Mouse (Mus musculus): ENCODE measurements around the gene Mrnip. TPM values are rescaled to one million over a fixed set of nuclear protein-coding genes. Genes with fewer than 3 reads are reported as not detected.
A peak's percentile ranks its signal among the peaks of the same experiment; 100 is the strongest.

Mrnip gene
- polyA plus RNA-seq, 1 experiment from 2014 or later, result 20.8 TPM

- ATAC-seq (replicated peaks; ENCODE audit: low FRiP score, low read depth) (no peak), DNase-seq (ENCODE audit: low spot score) (no peak)
- Histone ChIP-seq H3K4me3 (replicated peaks; ENCODE audit: low read depth, low read length) (no peak overlapping the region), H3K9ac (ENCODE audit: low read depth, low read length) (no peak overlapping the region), H3K4me1 (replicated peaks; ENCODE audit: insufficient read depth, low read length) (peaks cover 10% of the 10 kb centered on the region; the same call in 1 of the 2 replicates), H3K4me2 (ENCODE audit: low read length) (no peak overlapping the region), H3K36me3 (ENCODE audit: insufficient read depth, low read length) (peaks cover 74% of the 10 kb centered on the region), H3K27ac (no peak overlapping the region), H3K27me3 (ENCODE audit: insufficient read depth, low read length) (no peaks in the 10 kb centered on the region), H3K9me3 (replicated peaks; ENCODE audit: low read length) (no peaks in the 10 kb centered on the region)
- no peak for TF ChIP-seq CTCF (IDR thresholded peaks at IDR 0.05; ENCODE audit: low read depth)
- 91% methylated on average over 2 of the region's 2 CpGs for WGBS
These were observed 18.5 kb upstream of the Mrnip start for GRCm38 (mm10) chr11:50155785-50156184.

- Histone ChIP-seq H3K9me3 (replicated peaks; ENCODE audit: low read length) (no peaks in the 10 kb centered on the region), H3K27ac (no peak overlapping the region), H3K36me3 (ENCODE audit: insufficient read depth, low read length) (peaks cover 70% of the 10 kb centered on the region), H3K4me1 (replicated peaks; ENCODE audit: insufficient read depth, low read length) (peaks cover 10% of the 10 kb centered on the region; the same call in 1 of the 2 replicates), H3K27me3 (ENCODE audit: insufficient read depth, low read length) (no peaks in the 10 kb centered on the region), H3K4me3 (replicated peaks; ENCODE audit: low read depth, low read length) (no peak overlapping the region), H3K9ac (ENCODE audit: low read depth, low read length) (no peak overlapping the region), H3K4me2 (ENCODE audit: low read length) (no peak overlapping the region)
- DNase-seq (ENCODE audit: low spot score) (no peak), ATAC-seq (replicated peaks; ENCODE audit: low FRiP score, low read depth) (no peak)
- WGBS, result 89% methylated on average over 16 of the region's 16 CpGs
- TF ChIP-seq CTCF (IDR thresholded peaks at IDR 0.05; ENCODE audit: low read depth), result no peak
These were observed 17.5 kb upstream of the Mrnip start for GRCm38 (mm10) chr11:50156725-50157258.

- H3K27ac ChIP-seq, result no peak overlapping the region
- H3K9ac ChIP-seq (ENCODE audit: low read depth, low read length), result no peak overlapping the region
- TF ChIP-seq CTCF (IDR thresholded peaks at IDR 0.05; ENCODE audit: low read depth), result no peak
- WGBS, result 80% methylated on average over 7 of the region's 7 CpGs
- H3K36me3 ChIP-seq (ENCODE audit: insufficient read depth, low read length), result peaks cover 70% of the 10 kb centered on the region
- H3K4me1 ChIP-seq (replicated peaks; ENCODE audit: insufficient read depth, low read length), result peaks cover 10% of the 10 kb centered on the region; the same call in 1 of the 2 replicates
- ATAC-seq (replicated peaks; ENCODE audit: low FRiP score, low read depth) (no peak), DNase-seq (ENCODE audit: low spot score) (no peak)
- H3K9me3 ChIP-seq (replicated peaks; ENCODE audit: low read length), result no peaks in the 10 kb centered on the region
- no peak overlapping the region for H3K4me3 ChIP-seq (replicated peaks; ENCODE audit: low read depth, low read length)
- H3K4me2 ChIP-seq (ENCODE audit: low read length), result no peak overlapping the region
- no peaks in the 10 kb centered on the region for H3K27me3 ChIP-seq (ENCODE audit: insufficient read depth, low read length)
These were observed 15.9 kb upstream of the Mrnip start for GRCm38 (mm10) chr11:50158346-50158745.

GRCm38 (mm10) chr11:50159347-50159746 lies 14.9 kb upstream of the Mrnip start:
- no peak overlapping the region for H3K4me3 ChIP-seq (replicated peaks; ENCODE audit: low read depth, low read length)
- H3K4me1 ChIP-seq (replicated peaks; ENCODE audit: insufficient read depth, low read length), result no peaks in the 10 kb centered on the region
- H3K4me2 ChIP-seq (ENCODE audit: low read length), result no peak overlapping the region
- DNase-seq (ENCODE audit: low spot score), result no peak
- H3K27ac ChIP-seq, result no peak overlapping the region
- no peaks in the 10 kb centered on the region for H3K9me3 ChIP-seq (replicated peaks; ENCODE audit: low read length)
- no peak overlapping the region for H3K9ac ChIP-seq (ENCODE audit: low read depth, low read length)
- peaks cover 74% of the 10 kb centered on the region for H3K36me3 ChIP-seq (ENCODE audit: insufficient read depth, low read length)
- ATAC-seq (replicated peaks; ENCODE audit: low FRiP score, low read depth), result no peak
- TF ChIP-seq CTCF (IDR thresholded peaks at IDR 0.05; ENCODE audit: low read depth), result no peak
- no peaks in the 10 kb centered on the region for H3K27me3 ChIP-seq (ENCODE audit: insufficient read depth, low read length)
- WGBS, result 74% methylated on average over 4 of the region's 4 CpGs

- TF ChIP-seq CTCF (IDR thresholded peaks at IDR 0.05; ENCODE audit: low read depth), result peak; percentile 93
- WGBS, result 67% methylated on average over 10 of the region's 10 CpGs
- no peak overlapping the region for H3K9ac ChIP-seq (ENCODE audit: low read depth, low read length)
- peaks cover 62% of the 10 kb centered on the region for H3K36me3 ChIP-seq (ENCODE audit: insufficient read depth, low read length)
- no peaks in the 10 kb centered on the region for H3K9me3 ChIP-seq (replicated peaks; ENCODE audit: low read length)
- H3K4me3 ChIP-seq (replicated peaks; ENCODE audit: low read depth, low read length), result no peak overlapping the region
- no peaks in the 10 kb centered on the region for H3K4me1 ChIP-seq (replicated peaks; ENCODE audit: insufficient read depth, low read length)
- DNase-seq (ENCODE audit: low spot score) (peak; percentile 79), ATAC-seq (replicated peaks; ENCODE audit: low FRiP score, low read depth) (peak; percentile 51; the same call in 1 of the 2 replicates)
- no peaks in the 10 kb centered on the region for H3K27me3 ChIP-seq (ENCODE audit: insufficient read depth, low read length)
- H3K27ac ChIP-seq, result peak overlapping the region; percentile 8; the same call in 1 of the 2 replicates
- no peak overlapping the region for H3K4me2 ChIP-seq (ENCODE audit: low read length)
These were observed 12.5 kb upstream of the Mrnip start for GRCm38 (mm10) chr11:50161578-50162304.

- WGBS, result 93% methylated on average over 3 of the region's 3 CpGs
- DNase-seq (ENCODE audit: low spot score), result no peak
- Histone ChIP-seq H3K27me3 (ENCODE audit: insufficient read depth, low read length) (no peaks in the 10 kb centered on the region), H3K36me3 (ENCODE audit: insufficient read depth, low read length) (peaks cover 56% of the 10 kb centered on the region), H3K9me3 (replicated peaks; ENCODE audit: low read length) (no peaks in the 10 kb centered on the region), H3K4me1 (replicated peaks; ENCODE audit: insufficient read depth, low read length) (no peaks in the 10 kb centered on the region), H3K4me3 (replicated peaks; ENCODE audit: low read depth, low read length) (no peak overlapping the region), H3K9ac (ENCODE audit: low read depth, low read length) (no peak overlapping the region), H3K4me2 (ENCODE audit: low read length) (no peak overlapping the region), H3K27ac (peak overlapping the region; percentile 8; the same call in 1 of the 2 replicates)
- no peak for TF ChIP-seq CTCF (IDR thresholded peaks at IDR 0.05; ENCODE audit: low read depth)
- no peak for ATAC-seq (replicated peaks; ENCODE audit: low FRiP score, low read depth)
These were observed 11.8 kb upstream of the Mrnip start for GRCm38 (mm10) chr11:50162338-50163050.
